Mouse (Mus musculus) kidney, adult 8-10 months (tissue): ENCODE data around the gene Cdc42.
A peak's percentile ranks its signal among the peaks of the same experiment; 100 is the strongest.

ENCODE experiments used
- DNase-seq, 2 experiments: peaks; one replicate each; pipeline ENCODE4 v3.0.0; 2022

The Cdc42 gene

DNA sequence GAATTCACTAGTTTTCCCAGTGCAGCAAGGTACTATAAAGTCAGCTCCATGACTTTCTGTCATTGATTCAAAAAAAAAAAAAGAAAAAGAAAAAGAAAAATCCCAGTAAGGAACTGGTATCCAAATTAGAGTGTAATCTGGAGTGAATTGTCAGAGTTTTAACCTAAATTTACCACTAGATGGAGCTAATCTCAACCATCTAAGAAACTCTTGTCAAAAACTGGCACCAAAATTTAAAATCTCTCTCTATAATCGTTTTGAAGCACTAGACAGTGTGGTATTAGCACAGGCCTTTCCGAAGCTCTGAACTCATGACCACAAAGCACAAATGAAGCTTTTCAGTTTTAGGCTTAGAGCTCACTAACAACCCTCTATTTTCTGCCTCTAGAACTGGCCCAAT lies 44.0 kb downstream of the Cdc42 start:
- DNase-seq, result no peak

DNA sequence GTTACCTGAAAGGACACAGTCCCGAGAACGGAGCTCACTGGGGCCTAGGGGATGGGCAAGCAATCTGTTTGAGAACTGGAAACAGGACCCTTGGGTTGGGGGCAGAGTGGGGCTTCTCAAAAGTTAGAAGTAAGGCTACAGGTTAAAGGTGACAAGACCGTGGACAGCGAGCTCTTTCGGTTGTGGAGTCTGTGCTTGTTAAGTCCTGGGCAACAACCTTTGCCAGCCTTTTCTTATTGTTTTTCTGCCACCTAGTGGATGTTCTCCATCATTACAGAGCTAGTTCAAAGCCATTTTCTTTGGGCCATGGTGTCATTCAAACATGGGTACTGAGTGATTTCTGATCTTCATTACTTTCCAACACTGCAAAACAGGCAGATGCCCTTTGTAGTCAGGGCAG lies 49.1 kb downstream of the Cdc42 start:
- DNase-seq, result peak in 1 of 2 experiments; percentile 25

DNA sequence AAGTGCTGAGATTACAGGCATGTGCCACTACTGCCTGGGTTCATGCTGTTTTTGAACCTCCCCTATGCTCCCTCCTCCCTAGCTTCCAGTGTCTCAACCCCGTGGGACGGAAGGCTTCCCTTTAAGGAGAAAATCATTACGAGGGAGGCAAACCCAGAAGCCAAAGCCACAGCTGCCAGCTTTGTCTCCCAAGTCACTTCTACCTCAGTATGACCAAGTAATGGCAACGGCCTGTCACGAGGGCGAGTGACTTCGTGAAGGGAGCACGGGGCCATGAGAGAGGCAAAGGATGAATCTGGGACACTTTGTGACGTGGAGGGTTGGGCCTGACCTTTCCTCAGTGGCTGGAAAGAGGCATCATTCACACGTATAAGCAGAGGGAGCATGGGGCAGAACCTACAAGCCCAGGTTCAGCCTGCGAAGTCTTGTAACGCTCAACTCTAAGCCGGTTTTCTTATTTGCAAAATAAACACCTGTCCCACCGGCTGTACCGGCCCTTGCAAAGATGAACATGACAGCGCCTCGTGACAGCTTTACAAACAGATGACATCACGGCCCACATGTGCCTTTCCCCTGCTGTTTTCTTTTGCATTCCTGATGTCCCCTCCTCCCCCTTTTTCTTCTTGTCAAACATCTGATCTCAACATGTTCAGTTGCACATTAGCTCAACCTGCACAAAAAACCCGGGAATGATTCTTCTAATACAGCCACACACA lies 50.4 kb downstream of the Cdc42 start:
- peak in 1 of 2 experiments; percentile 31 for DNase-seq

DNA sequence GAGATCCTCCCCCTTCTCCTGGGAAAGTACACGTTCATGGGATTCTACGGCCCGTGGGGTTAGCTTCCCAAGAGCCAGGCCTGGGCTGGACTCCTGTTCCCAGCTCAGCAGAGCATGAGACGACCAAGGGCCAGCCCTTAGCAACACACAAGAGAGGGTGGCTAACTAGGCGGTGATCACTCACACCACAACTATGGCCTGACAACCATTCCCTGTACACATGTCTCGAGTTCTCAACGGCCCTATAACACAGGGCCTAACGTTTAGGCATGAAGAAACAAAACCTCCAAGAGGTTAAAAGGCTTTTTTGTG lies 51.0 kb downstream of the Cdc42 start:
- DNase-seq, result no peak

DNA sequence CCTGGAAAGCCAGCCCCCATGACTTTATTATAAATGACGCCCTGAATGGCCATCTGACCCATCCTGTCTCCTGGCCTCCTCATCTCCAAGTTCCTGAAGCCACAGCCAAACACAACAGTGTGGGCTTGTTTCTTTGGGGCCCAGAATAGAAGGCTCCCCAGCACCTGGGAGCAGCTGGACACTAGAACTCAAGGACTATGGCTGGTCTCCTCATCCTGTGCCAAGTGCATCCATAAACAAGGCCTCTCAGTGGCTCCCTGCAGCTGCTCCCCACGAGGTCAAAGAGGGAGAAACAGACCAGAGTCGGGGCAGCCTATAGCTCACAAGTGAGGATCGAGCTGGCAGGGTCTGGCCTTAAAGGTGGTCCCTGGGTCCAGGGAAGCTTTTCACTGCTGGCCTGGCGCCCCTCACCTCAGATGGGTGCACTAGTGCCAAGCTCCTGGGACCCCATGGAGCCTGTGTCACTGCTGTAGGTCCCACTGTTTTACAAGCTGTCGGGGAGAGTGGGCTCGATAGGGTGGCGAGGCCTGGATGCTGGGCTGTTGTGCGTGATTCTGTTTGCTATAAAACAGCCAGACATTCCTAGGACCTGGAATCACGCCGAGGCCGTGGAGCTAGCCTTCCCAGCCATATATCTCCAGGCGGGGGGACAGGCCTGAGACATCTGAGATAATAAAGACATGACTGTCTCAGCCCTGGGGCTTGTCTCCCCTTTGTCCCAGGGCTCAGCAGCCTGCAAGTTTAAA lies 51.5 kb downstream of the Cdc42 start:
- DNase-seq, result peak in 1 of 2 experiments; percentile 13

DNA sequence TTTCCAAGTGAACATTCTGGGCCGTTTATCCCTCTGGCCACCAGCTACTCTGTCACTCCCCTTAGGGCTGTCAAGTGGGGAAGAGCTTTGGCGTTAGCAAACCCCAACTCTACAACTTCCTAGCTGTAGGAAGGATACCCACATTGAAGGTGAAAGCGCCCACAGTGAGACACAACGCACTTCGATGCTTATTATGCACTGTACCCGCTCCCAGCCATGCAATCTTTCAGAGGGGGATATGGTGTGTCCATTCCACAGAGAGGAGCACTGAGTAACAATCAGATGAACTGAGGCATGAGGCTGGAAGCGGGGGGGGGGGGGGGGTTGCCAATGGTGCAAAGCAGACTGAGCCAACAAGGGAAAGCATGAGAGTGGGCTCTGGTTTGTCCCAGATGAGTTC lies 52.5 kb downstream of the Cdc42 start:
- no peak for DNase-seq

DNA sequence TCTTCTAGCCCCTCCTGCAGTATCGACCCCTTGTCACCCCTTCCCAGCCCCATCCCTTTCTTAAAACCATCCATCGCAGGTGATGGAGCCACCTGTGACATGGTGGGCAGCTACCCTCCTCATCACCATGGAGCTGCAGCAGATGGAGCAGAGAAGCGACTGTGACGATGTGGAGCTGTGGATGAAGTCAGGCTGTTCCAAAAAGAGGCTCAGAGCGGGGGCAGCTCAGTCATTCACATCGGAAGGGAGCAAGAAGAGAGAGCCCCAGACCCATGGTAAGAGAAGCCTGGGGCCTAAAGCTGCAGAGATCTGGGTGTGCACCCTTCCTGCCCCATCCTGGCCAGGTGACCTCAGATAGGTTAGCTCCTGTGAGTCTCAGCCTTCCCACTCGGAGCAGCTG lies 53.4 kb downstream of the Cdc42 start:
- no peak for DNase-seq

DNA sequence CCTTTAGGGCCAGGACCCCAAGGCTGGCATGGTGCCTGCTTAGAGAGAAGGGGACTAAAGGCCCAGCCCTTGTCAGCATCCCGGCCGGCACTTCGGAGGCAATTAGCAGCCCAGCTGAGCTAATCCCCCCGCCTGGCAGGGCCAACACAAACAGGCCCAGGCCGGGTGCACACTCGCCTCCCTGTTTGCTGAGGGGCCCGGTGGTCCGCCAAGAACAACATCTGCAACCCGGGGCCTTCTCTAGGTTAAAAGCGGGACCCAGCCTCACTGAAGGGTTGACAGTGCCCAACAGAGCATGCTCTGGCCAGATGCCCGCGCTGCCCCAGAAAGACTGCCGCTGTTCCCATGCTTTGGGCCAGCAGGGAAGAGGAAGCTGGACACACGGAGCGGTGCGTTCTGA lies 55.9 kb downstream of the Cdc42 start:
- no peak for DNase-seq

DNA sequence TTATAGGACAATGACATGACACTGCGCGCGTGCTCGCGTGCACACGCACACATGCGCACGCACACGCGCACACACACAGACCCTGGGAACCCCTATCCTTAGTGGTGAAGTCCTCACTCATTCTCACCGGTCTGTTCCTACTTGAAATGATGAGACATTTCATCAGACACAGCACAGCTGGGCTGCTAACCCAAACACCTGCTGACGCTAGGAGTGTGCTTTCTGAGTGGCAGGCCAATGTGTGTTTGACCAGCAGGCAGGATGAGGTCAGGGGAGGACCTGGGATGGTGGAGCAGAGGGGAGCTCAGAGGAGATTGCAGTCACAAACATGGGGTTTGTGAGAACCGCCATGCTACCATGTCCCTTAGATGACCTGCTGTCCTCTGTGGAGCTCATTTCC lies 57.3 kb downstream of the Cdc42 start:
- DNase-seq, result no peak

DNA sequence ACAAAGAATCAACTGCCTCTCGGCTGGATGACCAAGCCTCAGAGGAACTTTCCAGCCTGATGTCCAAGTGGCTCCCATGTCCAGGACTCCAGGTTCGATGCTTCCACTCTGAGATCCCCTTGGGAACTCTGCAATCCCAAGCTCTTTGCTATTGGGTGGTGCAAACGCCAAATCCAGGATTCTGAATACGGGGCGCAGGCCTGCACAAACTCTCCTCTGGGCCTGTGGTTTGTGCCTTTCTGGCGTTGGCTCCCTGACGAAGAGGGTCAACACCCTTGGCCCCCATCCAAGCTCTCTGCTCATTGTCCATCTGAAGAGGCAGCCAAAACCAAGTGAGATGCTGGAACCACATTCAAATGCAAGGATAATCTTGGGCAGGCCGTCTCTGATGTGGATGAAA lies 59.1 kb downstream of the Cdc42 start:
- no peak for DNase-seq

DNA sequence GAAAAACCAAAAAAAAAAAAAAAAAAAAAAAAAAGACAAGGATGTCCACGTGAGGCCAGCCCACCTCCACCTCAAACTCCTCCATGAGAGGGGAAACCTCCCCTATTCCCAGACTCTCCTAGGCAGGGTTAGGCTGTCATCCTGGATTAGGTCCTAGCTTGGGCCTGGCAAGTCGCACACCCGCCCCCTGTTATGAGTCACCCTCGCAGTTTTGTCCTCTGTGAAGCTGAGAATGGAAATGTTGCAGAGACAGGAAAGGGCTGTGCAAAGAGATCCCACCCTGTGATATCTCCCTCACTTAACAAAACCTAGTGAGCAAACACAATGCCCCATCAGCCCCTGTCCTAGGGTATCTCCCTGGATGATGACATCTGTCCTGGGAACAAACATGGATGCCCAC lies 59.9 kb downstream of the Cdc42 start:
- DNase-seq, result no peak

DNA sequence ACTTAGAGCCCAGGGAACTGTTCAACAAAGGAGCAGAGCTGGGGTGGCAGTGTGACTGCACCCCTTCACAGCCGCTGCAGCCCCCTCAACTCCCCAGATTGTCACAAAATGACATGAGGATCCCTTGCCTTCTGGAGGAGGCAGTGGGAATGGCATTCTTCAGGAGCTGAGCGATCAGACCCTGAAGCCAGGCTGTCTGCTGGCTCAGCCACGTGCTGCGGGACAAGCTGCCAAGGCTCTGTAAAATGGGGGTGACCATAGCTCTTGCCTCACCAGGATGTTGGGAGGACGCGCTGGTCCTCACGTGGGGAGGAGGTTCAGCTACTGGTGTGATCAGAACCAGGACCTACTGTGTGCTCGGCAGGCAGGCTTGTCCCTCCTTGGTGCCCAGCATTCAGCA lies 62.6 kb downstream of the Cdc42 start:
- DNase-seq, result no peak

DNA sequence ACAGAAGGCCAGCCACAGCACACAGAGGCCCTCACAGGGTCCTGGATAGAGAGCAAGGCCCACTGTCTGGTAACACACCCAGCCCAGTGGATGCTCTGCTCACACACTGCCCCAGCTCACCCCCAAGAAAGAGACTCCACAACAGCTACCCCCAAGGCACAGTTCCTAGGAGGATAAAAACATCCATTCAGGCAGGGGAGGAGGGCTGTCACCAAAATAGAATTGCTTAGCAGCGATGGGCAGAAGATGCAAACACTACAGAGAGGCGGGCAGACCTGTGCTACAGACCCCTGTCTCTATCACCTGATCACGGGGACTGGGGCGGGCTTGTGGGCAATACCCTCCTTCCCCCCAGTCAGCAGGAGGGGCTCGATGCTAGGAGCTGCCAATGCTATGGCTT lies 63.0 kb downstream of the Cdc42 start:
- DNase-seq, result no peak

DNA sequence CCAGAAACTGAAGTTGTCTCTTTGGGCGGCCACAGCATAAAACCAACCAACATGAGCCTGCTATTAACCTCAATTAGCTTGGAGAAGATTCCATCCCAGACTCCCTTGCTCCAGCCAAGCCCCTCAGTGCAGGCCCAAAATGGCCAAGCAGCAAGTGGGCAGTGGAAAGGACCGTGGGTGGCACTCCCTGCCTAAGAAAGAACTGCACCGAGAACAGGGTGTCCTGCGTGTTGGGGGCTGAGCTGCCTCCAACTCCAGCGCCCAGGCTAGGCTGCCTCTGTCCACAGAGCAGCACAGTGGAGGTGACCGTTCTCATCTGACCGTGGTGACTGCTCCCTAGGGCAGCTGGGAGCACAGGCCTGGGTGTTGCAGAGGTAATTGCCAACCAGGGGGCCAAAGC lies 63.5 kb downstream of the Cdc42 start:
- no peak for DNase-seq

DNA sequence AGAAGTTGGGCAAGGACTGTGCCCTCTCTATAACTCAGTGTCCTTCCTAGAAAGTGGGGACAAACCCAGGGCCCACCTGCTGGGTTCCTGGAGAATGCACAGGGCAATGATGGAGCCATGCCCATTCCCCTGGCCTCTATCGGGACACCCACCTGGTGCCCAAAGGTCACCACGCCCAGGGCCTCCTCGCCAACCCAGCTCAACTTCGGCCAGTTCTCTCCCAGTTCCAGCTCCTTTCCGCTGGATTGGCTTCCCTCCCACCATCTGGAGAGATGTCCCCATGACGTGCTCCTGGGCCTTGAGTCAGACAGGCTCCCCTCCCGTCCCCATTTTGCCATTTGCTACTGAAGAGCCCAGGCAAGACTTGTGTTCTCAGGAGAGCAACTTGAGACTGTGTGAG lies 64.9 kb downstream of the Cdc42 start:
- no peak for DNase-seq

DNA sequence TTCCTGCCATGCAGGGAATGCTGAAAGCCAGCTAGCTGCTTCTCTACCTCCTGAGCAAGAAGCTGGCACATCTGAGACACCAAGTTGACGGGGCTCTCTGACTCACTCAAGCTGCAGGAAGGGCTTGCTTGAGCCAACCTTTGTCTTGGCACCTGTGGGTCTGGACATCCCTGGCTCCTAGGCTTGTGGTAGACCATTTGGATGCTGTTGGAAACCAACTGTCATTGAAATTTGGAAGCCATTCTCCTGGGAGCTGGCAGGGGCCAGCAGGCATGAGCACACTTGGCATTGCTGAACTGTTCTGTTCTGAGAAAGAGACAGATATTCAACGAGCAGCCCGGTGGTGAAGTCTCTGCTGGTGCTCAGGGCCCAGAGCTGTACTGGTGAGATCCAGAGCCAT lies 67.3 kb downstream of the Cdc42 start:
- DNase-seq, result no peak

DNA sequence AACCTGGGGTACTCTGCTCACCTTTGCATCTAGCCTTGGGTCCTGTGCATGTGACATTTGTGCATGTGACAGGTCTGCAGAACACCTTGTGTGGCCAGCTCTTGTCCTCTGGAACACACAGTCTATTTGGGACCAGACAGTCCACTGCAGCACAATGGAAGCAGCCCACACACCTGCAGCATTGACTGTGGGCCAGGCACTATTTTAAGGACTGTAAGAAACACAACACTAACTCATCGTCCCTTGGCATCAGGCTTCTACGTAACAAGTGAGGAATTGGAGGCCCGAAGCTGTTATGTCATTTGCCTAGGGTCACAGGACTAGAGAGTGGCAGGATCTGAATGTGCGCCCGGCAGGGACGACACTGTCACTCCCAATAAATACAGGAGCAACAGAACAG lies 67.8 kb downstream of the Cdc42 start:
- no peak for DNase-seq

DNA sequence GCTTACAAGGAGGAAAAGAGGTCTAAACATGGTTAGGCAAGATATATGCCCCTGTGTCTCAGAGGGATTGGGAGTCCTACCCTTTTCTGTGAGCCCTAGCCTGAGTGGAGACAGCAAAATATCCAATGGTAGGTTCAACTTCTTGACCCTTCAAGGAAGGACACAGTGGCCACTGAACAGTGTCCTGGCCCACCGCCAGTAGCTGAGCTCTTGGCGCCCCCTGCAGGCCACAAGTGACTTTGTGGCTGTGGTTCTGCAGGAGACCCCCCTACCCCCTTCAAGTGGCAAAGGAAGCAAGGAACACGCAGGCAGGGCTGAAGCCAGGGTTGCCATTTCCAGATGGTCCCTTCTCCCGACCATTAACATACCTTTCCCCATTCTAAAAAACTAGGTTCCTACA lies 69.7 kb downstream of the Cdc42 start:
- peak; percentile 38 to 63 for DNase-seq

DNA sequence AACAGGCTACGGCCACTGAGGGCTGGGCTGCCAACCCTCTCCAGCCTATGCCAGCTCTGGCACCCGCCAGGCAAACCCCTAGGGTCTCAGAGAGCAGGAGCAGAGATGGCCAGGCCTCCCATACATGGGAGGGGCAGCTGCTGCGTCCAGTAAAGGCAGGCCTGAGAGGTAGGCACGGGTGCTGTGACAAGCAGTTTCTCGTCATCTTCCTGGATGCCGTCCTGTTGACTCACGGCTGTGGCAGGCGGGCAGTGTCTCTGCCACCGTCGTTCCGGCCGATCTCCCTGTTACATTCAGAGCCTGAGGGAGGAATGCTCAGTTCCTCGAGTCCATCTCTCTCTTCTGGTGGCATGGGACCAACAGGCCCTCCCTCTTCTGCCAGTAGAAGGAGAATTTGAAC lies 70.3 kb downstream of the Cdc42 start:
- DNase-seq, result no peak

DNA sequence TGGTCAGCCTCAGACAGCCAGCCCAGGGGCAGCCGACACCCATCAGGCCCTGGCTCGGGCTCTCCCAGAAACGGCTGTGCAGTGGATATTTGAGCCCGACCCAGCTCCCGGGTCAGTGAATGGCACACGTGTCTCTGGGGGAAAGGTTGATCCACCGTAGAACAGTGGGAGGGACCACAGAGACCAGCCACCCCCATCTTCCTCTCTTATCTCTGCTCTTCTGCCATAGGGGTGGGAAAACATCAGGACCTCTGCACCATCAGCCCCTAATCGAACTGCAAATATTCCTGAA lies 70.9 kb downstream of the Cdc42 start:
- no peak for DNase-seq

DNA sequence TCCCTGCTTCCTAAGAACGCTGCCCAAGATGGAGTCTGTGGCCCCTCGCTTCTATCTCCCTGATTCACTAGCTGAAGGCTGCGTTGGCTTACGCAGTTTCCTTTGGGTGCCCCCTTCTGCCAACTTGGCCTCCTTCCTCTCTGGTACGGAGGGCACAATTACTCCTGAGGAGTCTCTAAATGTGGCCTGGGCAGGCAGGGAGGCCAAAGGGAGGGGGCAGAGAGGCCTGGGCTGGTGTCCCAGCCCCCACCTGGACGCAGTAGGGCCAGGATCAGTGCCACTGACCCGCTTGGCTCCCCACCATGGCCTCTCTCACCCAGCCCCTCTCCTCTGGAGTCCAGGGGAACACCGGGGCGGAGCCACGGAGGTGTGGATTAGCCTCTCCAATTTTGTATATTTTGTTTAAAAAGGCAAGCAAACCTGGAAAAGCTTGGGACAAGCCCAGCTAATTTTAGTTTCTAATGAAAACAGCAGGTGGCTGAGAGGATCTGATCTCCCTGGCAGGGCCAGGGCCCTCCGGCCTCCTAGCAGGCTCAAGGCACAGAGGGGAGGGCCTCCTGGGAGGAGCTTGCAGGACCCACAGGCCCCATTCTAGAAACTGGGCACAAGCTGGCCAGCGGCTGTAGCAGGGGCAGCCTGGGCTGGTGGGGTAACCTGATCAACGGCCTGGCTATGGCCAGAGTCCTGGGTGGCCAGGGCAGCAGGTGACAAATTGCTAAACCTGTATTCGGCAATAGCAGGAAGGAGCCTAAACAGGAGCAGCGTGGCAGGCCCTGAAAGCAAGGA lies 71.5 kb downstream of the Cdc42 start:
- no peak for DNase-seq

DNA sequence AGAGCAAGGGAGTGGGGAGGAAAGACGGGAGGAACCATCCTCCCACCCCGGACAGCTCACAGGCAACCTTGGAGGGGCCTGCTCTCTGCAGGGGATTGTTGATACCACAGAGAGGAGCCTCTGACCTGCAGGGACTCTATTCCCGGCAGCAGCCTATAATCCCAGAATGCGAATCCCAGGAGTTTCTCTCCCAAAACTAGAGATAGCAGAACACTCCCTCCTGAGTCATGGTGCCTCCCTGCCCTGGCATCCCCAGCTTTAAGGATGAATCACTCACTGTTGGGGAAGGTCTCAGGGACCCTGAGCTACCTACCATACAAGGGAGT lies 74.2 kb downstream of the Cdc42 start:
- no peak for DNase-seq

DNA sequence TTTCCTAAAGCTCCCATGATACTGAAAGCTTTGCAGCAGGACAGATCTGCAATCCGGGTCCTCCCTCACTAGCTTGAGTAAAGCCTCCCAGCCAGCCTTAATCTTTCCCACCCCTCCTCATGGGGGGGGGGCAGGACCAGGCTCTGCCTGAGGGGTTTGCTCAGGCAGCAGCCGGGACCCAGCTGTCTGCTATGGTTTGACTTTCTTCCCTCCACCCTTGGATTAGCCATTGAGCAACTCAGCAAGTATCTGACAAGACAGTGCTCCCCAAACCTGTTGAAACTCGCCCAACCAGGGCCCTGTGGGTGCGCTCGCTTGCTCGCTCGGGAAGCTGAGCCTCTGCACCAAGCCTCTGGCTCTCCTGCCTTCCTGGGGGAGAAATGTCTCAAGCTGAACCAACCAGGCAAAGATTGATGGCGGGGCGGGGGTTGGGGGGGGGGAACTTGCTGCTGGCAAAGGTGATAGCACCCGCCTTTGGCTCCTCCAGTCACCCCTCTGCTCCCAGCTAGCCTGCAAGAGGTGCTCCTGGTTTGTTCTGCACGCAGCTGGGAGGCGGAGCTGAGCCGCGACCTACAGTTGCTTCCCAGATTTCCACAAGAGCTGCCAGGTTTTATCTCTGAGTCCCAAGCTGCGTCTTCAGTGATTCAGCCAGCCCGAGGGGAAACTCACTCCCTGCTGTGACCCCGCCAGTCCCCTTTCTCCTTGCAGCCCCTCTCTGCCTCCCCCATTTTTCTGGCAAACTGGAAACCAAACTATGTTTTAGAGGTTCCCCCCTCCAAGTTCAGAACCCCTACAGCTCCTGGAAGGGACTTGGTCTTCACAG lies 74.7 kb downstream of the Cdc42 start:
- no peak for DNase-seq

DNA sequence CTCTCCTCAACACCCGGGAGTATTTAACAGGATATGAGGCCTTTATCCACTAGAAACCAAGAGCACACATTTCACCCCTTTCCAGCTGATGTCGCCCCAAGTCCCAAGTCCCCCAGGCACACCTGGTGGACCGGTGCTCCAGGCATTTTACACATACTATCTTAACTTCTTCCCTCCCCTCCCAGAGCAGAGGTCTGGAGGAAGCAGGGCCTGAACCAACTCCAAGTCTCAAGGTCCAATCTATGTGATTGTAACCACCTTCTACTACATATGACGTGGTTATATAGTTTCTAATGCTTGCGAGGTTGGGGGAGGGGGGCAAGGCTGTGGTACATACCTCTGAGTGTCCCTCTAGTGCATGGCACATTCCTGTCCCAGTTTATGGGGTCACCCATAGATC lies 75.4 kb downstream of the Cdc42 start:
- no peak for DNase-seq
